Mouse (Mus musculus) inflammation-experienced regulatory T-cells, adult 6 months (primary cell): ENCODE measurements around the gene Gm21119. TPM values are rescaled to one million over a fixed set of nuclear protein-coding genes. Genes with fewer than 3 reads are reported as not detected.
"Not testable (repeated sequence)": the region's sequence is repeated elsewhere in the genome, so short reads cannot be mapped to it uniquely, and the experiment has no call there.

Source experiments
- ATAC-seq: one replicate; pipeline ENCODE4 v1.8.0; 2017
- polyA plus RNA-seq, 3 experiments: library from polyadenylated mRNA; unstranded; fragments of 100-300 nt; shearing (Covaris generic); gene quantifications; one replicate each; pipeline ENCODE4 v1.2.1; 2017

Gm21119 gene
- polyA plus RNA-seq, 3 experiments from 2014 or later, result 0.17 TPM; not detected in 2

- not testable (repeated sequence) for ATAC-seq
These were observed 63.7 kb downstream of the Gm21119 start for GRCm38 (mm10) chr8:20678418-20678817.
